Mouse (Mus musculus) G1E (cell line): Measurements from ENCODE around the gene Ccz1. TPM values are rescaled to one million over a fixed set of nuclear protein-coding genes. Genes with fewer than 3 reads are reported as not detected.

Experiments used
- ATAC-seq: 2 replicates; pipeline ENCODE4 v1.8.0; 2016; ENCODE audit warnings: mild to moderate bottlenecking; ENCODE audit not compliant: insufficient number of reproducible peaks, poor library complexity, low FRiP score, severe bottlenecking; ENCODE audit errors: extremely low read depth
- DNase-seq: peaks from one replicate; pipeline ENCODE4 v3.0.0; 2012; ENCODE audit warnings: low spot score
- H3K27me3 ChIP-seq: 2 replicates; pipeline ENCODE4 v1.6.1; 2012; ENCODE audit warnings: mild to moderate bottlenecking, low read length, inconsistent platforms; ENCODE audit not compliant: insufficient read depth
- H3K36me3 ChIP-seq: replicated peaks from 2 replicates; pipeline ENCODE3; 2012; ENCODE audit warnings: mild to moderate bottlenecking, inconsistent platforms
- H3K4me1 ChIP-seq: 2 replicates; pipeline ENCODE4 v1.6.1; 2012; ENCODE audit warnings: low read depth, low read length, inconsistent platforms, mixed read lengths; ENCODE audit not compliant: insufficient read depth
- H3K4me3 ChIP-seq: 2 replicates; pipeline ENCODE4 v1.5.1; 2012; ENCODE audit warnings: low read depth, mild to moderate bottlenecking, inconsistent platforms, low read length, moderate library complexity, mixed read lengths
- H3K9me3 ChIP-seq: replicated peaks from 2 replicates; pipeline ENCODE4 v1.6.1; 2012; ENCODE audit warnings: inconsistent platforms
- CTCF ChIP-seq: IDR thresholded peaks from 2 replicates; pipeline ENCODE4 v1.5.1; 2012; ENCODE audit warnings: low read depth, low read length, inconsistent platforms, mixed read lengths
- GATA1 ChIP-seq: IDR thresholded peaks from 2 replicates; pipeline ENCODE4 v1.6.1; 2012; ENCODE audit warnings: borderline replicate concordance, low read length, inconsistent platforms, mixed read lengths
- GATA2 ChIP-seq: IDR thresholded peaks from 2 replicates; pipeline ENCODE4 v1.6.1; 2012; ENCODE audit warnings: low read depth, low read length, inconsistent platforms, borderline replicate concordance
- POLR2AphosphoS5 ChIP-seq: IDR thresholded peaks from 2 replicates; pipeline ENCODE4 v1.6.1; 2012; ENCODE audit warnings: low read depth, low read length, inconsistent platforms; ENCODE audit not compliant: insufficient replicate concordance
- TAL1 ChIP-seq: conservative IDR thresholded peaks from 2 replicates; pipeline ENCODE4 v1.6.1; 2012; ENCODE audit warnings: low read depth, low read length, inconsistent platforms, mixed read lengths
- polyA plus RNA-seq: library from polyadenylated mRNA; stranded (reverse); fragments of >175 nt; gene quantifications from 2 replicates; pipeline ENCODE4 v1.2.3, GENCODE M21; 2012
- total RNA-seq, 2 experiments: library from RNA; stranded (forward) in 1 of 2; stranded (reverse) in 1 of 2; fragments of 200-1000 nt in 1 of 2; fragments of >200 nt in 1 of 2; fragmentation: Nextera tagmentation in 1 of 2; gene quantifications; 2 replicates each; pipeline ENCODE4 v1.2.3; 2014 to 2017

Gene Ccz1
- total and polyA plus RNA-seq, 3 experiments = 50.9 to 107 (median 107) TPM

- peaks cover 7% of the 10 kb centered on the region for H3K4me1 ChIP-seq
- no peaks in the 10 kb centered on the region for H3K36me3 ChIP-seq
- H3K27me3 ChIP-seq = peaks cover 10% of the 10 kb centered on the region; the same call in 1 of the 2 replicates
- H3K4me3 ChIP-seq = no peak overlapping the region
- no peaks in the 10 kb centered on the region; the same call in 1 of the 2 replicates for H3K9me3 ChIP-seq
- ATAC-seq (no peak), DNase-seq (no peak)
- TF ChIP-seq GATA2 (no peak), CTCF (no peak), POLR2AphosphoS5 (no peak), TAL1 (no peak), GATA1 (no peak)
These were observed 28.5 kb upstream of the Ccz1 start for GRCm38 (mm10) chr5:144043166-144043565.

GRCm38 (mm10) chr5:144040720-144041364 lies 26.2 kb upstream of the Ccz1 start:
- peaks cover 12% of the 10 kb centered on the region; the same call in 1 of the 2 replicates for H3K27me3 ChIP-seq
- no peak overlapping the region for H3K4me3 ChIP-seq
- H3K4me1 ChIP-seq = peaks cover 7% of the 10 kb centered on the region
- no peaks in the 10 kb centered on the region for H3K36me3 ChIP-seq
- DNase-seq (peak; percentile 58), ATAC-seq (0 out of 2 replicates have a peak, but pooled peaks have one; percentile 28)
- no peaks in the 10 kb centered on the region; the same call in 1 of the 2 replicates for H3K9me3 ChIP-seq
- TF ChIP-seq GATA1 (no peak), TAL1 (no peak), CTCF (peak; percentile 86), GATA2 (no peak), POLR2AphosphoS5 (no peak)

- ATAC-seq = no peak
- no peak overlapping the region for H3K4me3 ChIP-seq
- H3K27me3 ChIP-seq = peaks cover 12% of the 10 kb centered on the region; the same call in 1 of the 2 replicates
- H3K36me3 ChIP-seq = no peaks in the 10 kb centered on the region
- no peak for TF ChIP-seq POLR2AphosphoS5
- TF ChIP-seq TAL1 = no peak
- TF ChIP-seq GATA1 = no peak
- TF ChIP-seq CTCF = no peak
- TF ChIP-seq GATA2 = no peak
- no peaks in the 10 kb centered on the region; the same call in 1 of the 2 replicates for H3K9me3 ChIP-seq
- H3K4me1 ChIP-seq = peaks cover 7% of the 10 kb centered on the region
- no peak for DNase-seq
These were observed 25.2 kb upstream of the Ccz1 start for GRCm38 (mm10) chr5:144039886-144040285.

GRCm38 (mm10) chr5:144039156-144039675 lies 24.5 kb upstream of the Ccz1 start:
- no peak for DNase-seq
- H3K4me3 ChIP-seq = no peak overlapping the region

GRCm38 (mm10) chr5:144036952-144037351 lies 22.3 kb upstream of the Ccz1 start:
- DNase-seq = no peak
- no peak for ATAC-seq
- H3K4me3 ChIP-seq = no peak overlapping the region
- no peak for TF ChIP-seq POLR2AphosphoS5
- no peak for TF ChIP-seq TAL1
- TF ChIP-seq GATA1 = no peak
- no peak for TF ChIP-seq CTCF
- TF ChIP-seq GATA2 = no peak
- H3K9me3 ChIP-seq = no peaks in the 10 kb centered on the region; the same call in 1 of the 2 replicates
- H3K27me3 ChIP-seq = peaks cover 4% of the 10 kb centered on the region; the same call in 1 of the 2 replicates
- no peaks in the 10 kb centered on the region for H3K36me3 ChIP-seq
- H3K4me1 ChIP-seq = peaks cover 7% of the 10 kb centered on the region

More at GRCm38 (mm10) chr5:144039156-144039675, 24.5 kb upstream of the Ccz1 start:
- Histone ChIP-seq H3K27me3 (peaks cover 12% of the 10 kb centered on the region; the same call in 1 of the 2 replicates), H3K4me1 (peaks cover 7% of the 10 kb centered on the region), H3K9me3 (no peaks in the 10 kb centered on the region; the same call in 1 of the 2 replicates), H3K36me3 (no peaks in the 10 kb centered on the region)
- TF ChIP-seq GATA1 (no peak), POLR2AphosphoS5 (no peak)
- no peak for ATAC-seq

GRCm38 (mm10) chr5:144034567-144034966 lies 19.9 kb upstream of the Ccz1 start:
- Histone ChIP-seq H3K9me3 (no peaks in the 10 kb centered on the region), H3K27me3 (peaks cover 4% of the 10 kb centered on the region; the same call in 1 of the 2 replicates), H3K4me3 (no peak overlapping the region), H3K36me3 (no peaks in the 10 kb centered on the region), H3K4me1 (peaks cover 3% of the 10 kb centered on the region)
- DNase-seq (no peak), ATAC-seq (no peak)
- TF ChIP-seq TAL1 (no peak), CTCF (no peak), GATA2 (no peak), POLR2AphosphoS5 (no peak), GATA1 (no peak)
